Mouse (Mus musculus) CD8-positive naive resting alpha-beta T cell, adult 2 months (primary cell): ENCODE data around the gene Armc3.

ENCODE experiments used
- DNase-seq, 2 experiments: peaks; one replicate each; pipeline ENCODE4 v3.0.0; 2022; ENCODE audit warnings: low read depth in 2 of 2, low spot score in 2 of 2

The Armc3 gene

DNA sequence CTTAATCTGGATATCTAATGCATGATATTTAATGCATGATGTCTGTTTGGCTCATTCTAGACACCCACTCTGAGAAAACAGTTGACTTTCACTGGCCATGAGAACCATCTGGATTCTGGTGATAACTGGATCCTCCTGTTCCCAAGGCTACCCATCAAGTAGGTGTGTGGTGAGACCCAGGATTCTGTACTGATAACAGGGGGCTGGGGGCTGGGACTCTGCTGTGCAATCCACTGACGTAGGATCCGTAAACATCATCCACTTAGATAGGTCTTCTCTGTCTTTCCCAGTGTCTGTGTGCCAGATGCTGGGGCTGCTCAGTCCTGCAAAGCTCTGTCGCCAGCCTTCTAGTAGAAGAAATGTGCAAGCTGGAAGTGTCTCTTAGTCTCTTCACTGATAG, 149.4 kb downstream of the Armc3 start:
- no peak for DNase-seq

DNA sequence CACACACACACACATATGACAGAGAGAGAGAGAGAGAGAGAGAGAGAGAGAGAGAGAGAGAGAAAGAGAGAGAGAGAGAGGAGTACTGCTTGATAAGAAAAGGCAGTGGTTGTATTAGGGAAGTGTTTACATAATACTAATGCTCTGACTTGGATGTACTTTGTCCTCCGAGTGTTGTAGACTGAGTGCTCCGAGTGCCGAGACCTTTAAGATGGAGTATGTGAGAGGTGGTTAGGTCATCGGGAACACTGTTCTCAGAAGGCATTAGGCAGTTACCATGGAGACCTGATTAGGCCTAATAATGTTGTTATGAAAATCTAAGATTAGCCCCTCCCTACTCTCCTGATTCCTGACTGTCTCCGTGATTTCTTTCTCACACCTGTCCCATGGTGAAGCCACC, 151.1 kb downstream of the Armc3 start:
- DNase-seq: no peak

DNA sequence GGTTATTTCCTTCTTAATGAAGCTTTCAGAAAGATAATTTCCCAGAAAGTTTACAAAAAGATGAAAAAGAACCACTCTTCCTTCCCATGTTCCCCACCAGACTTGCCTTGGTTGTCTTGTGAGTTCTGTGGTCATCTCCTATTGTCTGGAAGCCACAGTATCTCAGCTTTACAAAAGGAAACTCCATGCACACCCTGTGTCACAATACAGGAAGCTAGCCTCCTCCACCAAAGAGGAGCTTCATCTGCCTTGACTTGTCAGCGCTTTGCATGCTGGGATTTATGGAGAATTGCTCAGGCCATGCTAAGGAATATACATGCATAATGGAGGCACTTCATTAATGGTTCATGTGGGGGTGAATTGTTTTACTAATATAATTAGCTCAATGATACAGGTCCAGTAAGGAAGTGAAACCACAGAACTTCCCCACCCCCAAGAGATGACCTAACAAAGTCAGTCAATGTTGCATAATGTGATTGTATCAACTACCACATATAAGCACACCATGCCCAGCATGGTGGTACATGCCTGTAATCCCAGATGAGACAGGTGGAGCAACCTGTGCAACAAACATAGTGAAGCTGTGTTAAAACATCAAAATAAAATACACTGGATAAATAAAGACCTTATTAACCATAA, 152.6 kb downstream of the Armc3 start:
- DNase-seq: no peak

DNA sequence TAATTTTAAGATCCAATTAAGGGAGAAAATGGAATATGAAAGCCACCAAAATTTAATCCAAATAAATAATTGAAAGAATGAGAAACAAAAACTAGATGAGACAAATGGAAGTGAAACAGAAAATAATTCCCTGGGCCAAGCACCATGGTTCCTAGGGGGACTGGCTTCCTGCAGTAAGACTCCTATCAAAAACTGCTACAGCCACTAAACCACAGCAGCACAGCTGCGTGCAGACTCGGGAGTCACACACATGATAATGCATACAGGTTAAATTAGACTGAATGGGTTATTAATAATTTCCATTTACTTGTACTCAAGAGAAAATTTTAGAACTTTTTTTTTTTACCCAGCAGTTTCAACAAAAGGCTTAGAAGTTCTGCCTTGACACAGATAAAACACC, 154.1 kb downstream of the Armc3 start:
- no peak for DNase-seq
